Mouse (Mus musculus) adipocyte (in vitro differentiated cells): ENCODE results near the gene Slc28a2.
"Not testable (repeated sequence)": the region's sequence is repeated elsewhere in the genome, so short reads cannot be mapped to it uniquely, and the experiment has no call there.

Experiments used
- DNase-seq: peaks from one replicate; pipeline ENCODE4 v3.0.0-alpha.2; 2016; ENCODE audit warnings: low spot score

The Slc28a2 gene

DNA sequence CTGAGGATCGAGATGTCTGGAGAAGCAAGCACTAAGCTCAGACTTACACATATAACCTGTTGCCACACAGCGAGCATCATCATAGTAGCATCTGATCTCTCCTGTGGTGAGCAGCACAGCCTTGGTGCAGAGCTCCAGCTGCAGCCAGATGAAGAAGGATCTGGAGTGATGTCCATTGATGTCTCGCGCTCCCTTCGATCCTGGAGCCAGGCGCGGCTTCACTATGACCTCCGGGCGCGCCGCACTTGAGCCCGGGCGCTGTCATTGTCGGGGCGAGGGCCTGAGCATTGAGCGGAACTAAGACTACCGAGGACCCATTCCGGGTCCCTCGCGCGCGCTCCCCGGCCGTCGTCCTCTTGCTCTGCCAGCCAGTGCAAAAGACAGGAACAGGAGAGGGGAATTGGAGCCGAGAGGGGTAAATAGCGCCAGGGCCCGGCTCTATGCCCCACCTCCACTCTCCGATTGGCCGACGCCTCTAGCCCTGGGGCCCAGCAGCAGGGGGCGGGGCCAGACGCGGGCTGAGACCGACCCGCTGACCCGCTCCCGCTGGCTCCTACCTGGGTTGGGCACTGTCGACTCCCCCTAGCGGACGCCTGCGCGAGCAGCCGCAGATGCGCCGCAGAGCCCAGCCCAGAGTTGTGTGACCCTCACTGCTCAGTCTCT, 41.2 kb downstream of the Slc28a2 start:
- no peak for DNase-seq

DNA sequence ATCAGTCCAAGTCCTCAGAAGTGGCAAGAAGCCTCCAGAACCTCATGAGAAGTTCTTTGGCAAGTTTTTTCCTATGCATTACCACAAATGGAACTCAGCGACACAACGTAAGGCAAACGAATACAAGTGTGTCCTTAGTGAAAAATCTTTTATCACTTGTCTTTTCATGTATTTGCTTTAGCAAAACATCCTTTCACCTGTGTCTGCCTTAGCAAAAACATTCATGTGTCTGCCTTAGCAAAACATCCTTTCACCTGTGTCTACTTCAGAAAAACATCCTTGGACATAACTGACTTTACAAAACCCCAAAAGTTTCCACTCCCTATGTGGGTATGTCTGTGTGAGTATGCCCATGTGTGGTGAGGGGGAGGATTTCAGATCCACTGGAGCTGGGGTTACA, 42.9 kb downstream of the Slc28a2 start:
- no peak for DNase-seq

DNA sequence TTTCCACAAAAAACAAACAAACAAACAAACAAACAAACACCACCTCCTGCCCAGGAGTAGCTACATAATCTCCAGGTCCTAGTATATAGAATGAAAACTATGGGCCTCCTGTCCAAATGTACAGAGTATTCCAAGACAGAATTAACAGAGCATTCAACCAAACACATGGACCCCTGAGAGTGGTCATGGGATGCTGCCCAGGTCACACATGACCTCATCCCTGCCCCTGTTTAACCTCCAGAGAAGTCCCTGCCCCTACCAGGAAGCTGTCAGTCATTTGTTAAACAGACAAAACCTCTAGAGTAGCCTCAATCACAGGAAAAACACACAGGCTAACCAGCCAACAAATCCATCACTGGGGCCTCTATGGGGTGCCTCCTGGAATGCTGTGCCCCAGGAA, 50.3 kb downstream of the Slc28a2 start:
- DNase-seq, result no peak

DNA sequence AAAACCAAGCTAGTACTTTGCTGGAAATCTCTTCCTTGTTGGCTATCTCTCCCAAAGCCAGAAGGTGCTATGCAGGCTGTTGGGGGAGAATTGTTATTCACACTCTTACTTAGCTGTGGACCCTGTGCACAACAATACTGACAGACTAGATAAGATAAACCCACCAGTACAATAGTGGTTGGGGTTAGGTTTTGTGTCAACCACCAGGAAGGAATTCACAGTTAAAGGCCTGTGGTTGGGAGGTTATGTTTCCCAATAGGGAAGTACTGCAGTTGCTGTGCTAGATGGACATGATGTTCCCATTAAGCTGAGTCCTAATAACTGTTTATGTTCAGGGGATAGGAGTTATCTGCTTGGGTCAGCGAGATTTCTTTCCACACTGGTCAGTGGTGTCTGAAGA, 57.5 kb downstream of the Slc28a2 start:
- DNase-seq, result not testable (repeated sequence)

DNA sequence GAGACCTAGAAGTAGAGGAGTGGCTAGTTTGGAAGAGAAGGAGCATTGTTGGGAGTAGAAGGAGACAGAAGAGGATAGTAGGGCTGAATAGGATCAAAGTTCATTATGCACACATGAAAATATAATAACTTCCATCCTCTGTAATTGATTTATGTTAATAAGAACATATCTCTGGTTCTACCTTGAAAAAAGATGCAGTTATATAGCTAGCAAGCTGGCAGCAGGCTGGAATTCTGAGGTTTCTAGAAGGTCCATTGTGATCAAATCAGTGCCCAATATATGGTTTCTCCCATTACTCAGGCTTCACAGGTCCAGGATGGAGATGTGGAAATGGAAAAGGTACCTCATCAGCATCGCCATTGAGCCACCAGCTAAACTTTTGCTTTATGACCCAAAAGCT, 58.4 kb downstream of the Slc28a2 start, which contains the start of gene Gm14085:
Gene Gm14085 (plus strand): TSS at position 301 of the 400 bp plus-strand sequence.
- DNase-seq, result no peak

DNA sequence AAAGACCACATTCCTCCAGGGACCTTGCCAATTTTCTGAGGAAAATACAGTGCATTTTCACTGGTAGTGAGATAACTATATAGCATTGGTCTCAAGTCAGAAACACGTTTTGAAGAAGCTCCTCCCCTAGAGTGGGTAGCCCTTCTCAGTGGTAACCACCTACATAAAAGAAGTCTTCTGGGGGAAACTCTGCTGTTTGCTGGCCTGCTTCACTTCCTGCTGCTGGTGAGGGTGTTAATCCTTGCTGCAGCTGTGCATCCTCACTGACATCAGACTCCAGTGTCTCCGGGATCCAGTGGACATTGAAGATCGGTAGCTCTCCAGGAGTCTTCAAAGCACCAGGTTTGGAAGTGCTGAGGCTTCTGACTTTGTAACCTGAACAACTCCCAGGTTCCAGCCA, 59.4 kb downstream of the Slc28a2 start:
- DNase-seq, result not testable (repeated sequence)

DNA sequence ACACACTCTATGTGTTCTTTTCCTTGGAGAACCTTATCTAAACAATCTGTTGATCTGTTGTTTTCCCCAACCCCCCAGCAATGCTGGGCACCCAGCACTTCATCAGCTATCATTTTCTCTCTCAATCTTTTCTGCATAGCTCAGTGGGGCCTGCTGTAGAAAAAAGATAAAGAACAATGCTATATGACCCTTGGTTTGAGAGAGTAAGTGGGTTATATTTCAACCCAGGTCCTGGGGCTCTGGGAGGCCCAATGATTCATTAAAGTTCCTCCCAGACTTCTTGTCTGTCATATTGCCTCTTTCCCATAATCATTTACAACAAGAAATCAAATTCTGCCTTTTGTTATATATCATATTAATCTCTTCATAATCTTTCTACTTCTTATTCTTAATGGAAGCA, 59.8 kb downstream of the Slc28a2 start:
- not testable (repeated sequence) for DNase-seq

DNA sequence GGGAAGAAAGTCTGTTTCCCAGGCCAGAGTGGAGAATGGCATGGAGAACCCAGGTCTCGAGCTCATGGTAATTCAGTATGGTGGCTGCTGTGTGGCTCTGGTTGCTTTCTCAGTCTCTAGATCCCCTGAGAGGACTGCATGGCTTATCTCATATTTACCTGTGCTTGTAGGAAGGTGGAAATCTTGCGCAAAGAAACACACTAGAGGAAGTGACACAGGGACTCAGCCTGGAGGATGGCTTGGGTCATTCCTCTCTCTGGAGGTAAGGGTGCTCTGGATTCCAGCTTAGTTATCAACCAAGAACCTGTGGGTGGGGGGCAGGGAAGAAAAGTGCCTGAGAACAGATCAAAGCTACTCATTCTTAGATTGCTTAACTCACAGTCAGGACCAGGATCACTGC, 60.4 kb downstream of the Slc28a2 start:
- no peak for DNase-seq
